Mouse (Mus musculus): ENCODE results near the gene Fam47e.

GRCm38 (mm10) chr5:92571232-92571631 lies 16.4 kb downstream of the Fam47e start:
- TF ChIP-seq CTCF (IDR thresholded peaks at IDR 0.05; ENCODE audit: low read depth, low read length) (no peak), POLR2A (IDR thresholded peaks at IDR 0.05; ENCODE audit: extremely low read depth, insufficient read depth, low read length) (0 out of 2 replicates have a peak, but pooled peaks have one; percentile 28)
